Mouse (Mus musculus) hindbrain, embryonic 11.5 days (tissue): ENCODE data around the gene Dhx9. TPM values are rescaled to one million over a fixed set of nuclear protein-coding genes. Genes with fewer than 3 reads are reported as not detected.
A peak's percentile ranks its signal among the peaks of the same experiment; 100 is the strongest.

ENCODE experiments used
- ATAC-seq: fragments of 200-750 bp; cut with Nextera tagmentation; 2 replicates; pipeline ENCODE4 v1.8.0; 2017; ENCODE audit warnings: mild to moderate bottlenecking, moderate TSS enrichment, moderate library complexity; ENCODE audit not compliant: low FRiP score
- DNase-seq: peaks from one replicate; pipeline ENCODE4 v3.0.0-alpha.2; 2015; ENCODE audit warnings: low spot score
- H3K27ac ChIP-seq: fragments of 300-500 bp; sonication (generic); 2 replicates; pipeline ENCODE4 v1.5.1; 2014; ENCODE audit warnings: mild to moderate bottlenecking, low read depth, low read length
- H3K27me3 ChIP-seq: fragments of 300-500 bp; sonication (generic); 2 replicates; pipeline ENCODE4 v1.6.1; 2014; ENCODE audit warnings: mild to moderate bottlenecking, low read length, moderate library complexity, mixed read lengths; ENCODE audit not compliant: control insufficient read depth, insufficient read depth
- H3K36me3 ChIP-seq: fragments of 300-500 bp; sonication (generic); 2 replicates; pipeline ENCODE4 v1.6.1; 2014; ENCODE audit warnings: mild to moderate bottlenecking, low read length, moderate library complexity, mixed read lengths; ENCODE audit not compliant: control insufficient read depth, insufficient read depth
- H3K4me1 ChIP-seq: fragments of 300-500 bp; sonication (generic); replicated peaks from 2 replicates; pipeline ENCODE4 v1.6.1; 2014; ENCODE audit warnings: low read length, mixed read lengths; ENCODE audit not compliant: control insufficient read depth, insufficient read depth
- H3K4me2 ChIP-seq: fragments of 300-500 bp; sonication (generic); replicated peaks from 2 replicates; pipeline ENCODE4 v1.6.1; 2014; ENCODE audit warnings: mild to moderate bottlenecking, low read depth, low read length
- H3K4me3 ChIP-seq: fragments of 300-500 bp; sonication (generic); 2 replicates; pipeline ENCODE4 v1.5.1; 2014; ENCODE audit warnings: low read depth, low read length
- H3K9ac ChIP-seq: fragments of 300-500 bp; sonication (generic); 2 replicates; pipeline ENCODE4 v1.6.1; 2014; ENCODE audit warnings: low read depth, low read length
- H3K9me3 ChIP-seq: fragments of 300-500 bp; sonication (generic); 2 replicates; pipeline ENCODE4 v1.6.1; 2016; ENCODE audit warnings: low read length; ENCODE audit not compliant: control insufficient read depth
- WGBS: fragments of 180-500 bp; shearing (Covaris S2); extraction: QIAGEN DNeasy Blood & Tissue Kit; methylation state at CpG from one replicate; pipeline ENCODE4 v1.1.7; 2014; 5-methylcytosine and 5-hydroxymethylcytosine counted together
- polyA plus RNA-seq: library from polyadenylated mRNA; unstranded; fragments of >200 nt; fragmentation: Nextera tagmentation; extraction: Ambion mirVana; gene quantifications from 2 replicates; pipeline ENCODE4 v1.2.1, GENCODE M21; 2014

Dhx9 gene
- polyA plus RNA-seq, 1 experiment from 2014 or later, result 61.3 TPM

DNA sequence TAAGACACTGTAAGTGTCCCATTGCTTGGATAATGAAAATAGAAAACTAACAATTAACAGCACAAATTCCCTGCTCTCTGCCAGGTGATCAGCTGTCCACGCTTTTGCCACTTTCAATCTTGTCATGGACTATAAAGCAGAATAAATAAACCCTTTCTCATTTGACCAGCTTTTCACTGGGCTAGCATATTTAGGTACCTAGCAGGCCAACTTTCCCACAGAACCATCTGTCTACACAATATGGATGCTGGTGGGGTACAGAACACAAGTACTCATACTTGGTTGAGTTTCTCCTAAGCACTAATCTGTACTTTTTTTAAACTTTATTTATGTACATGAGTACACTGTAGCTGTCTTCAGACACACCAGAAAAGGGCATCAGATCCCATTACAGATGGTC lies 8.2 kb downstream of the Dhx9 start:
- H3K4me2 ChIP-seq, result no peak overlapping the region
- WGBS, result 94% methylated on average over 1 of the region's 1 CpGs
- H3K36me3 ChIP-seq, result peaks cover 11% of the 10 kb centered on the region
- DNase-seq (no peak), ATAC-seq (no peak)
- H3K27me3 ChIP-seq, result no peaks in the 10 kb centered on the region
- H3K4me3 ChIP-seq, result no peak overlapping the region
- H3K4me1 ChIP-seq, result no peaks in the 10 kb centered on the region
- no peak overlapping the region for H3K27ac ChIP-seq
- H3K9ac ChIP-seq, result no peak overlapping the region
- H3K9me3 ChIP-seq, result no peaks in the 10 kb centered on the region

DNA sequence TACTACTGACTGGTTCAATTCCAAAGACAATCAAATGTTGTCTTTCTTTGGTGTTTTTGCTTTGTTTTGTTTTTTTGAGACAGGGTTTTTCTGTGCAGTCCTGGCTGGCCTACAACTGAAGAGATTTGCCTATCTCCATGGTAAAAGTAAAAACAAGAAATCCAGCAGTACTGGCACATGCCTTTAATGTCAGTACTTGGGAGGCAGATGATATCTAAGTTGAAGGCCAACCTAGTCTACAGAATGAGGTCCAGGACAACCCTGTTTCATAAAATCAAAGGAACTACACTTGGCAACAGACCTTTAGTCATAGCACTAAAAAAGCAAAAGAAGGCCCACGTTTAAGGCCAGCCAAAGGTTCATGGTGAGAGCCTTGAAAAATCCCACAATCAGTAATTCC lies 25.7 kb downstream of the Dhx9 start:
- no peaks in the 10 kb centered on the region for H3K27me3 ChIP-seq
- no peak for DNase-seq
- no peaks in the 10 kb centered on the region for H3K4me1 ChIP-seq
- ATAC-seq, result no peak
- WGBS, result 91% methylated on average over 1 of the region's 1 CpGs
- H3K9me3 ChIP-seq, result no peaks in the 10 kb centered on the region
- no peak overlapping the region for H3K4me2 ChIP-seq
- no peak overlapping the region for H3K4me3 ChIP-seq
- peaks cover 13% of the 10 kb centered on the region for H3K36me3 ChIP-seq
- H3K9ac ChIP-seq, result no peak overlapping the region
- no peak overlapping the region for H3K27ac ChIP-seq

DNA sequence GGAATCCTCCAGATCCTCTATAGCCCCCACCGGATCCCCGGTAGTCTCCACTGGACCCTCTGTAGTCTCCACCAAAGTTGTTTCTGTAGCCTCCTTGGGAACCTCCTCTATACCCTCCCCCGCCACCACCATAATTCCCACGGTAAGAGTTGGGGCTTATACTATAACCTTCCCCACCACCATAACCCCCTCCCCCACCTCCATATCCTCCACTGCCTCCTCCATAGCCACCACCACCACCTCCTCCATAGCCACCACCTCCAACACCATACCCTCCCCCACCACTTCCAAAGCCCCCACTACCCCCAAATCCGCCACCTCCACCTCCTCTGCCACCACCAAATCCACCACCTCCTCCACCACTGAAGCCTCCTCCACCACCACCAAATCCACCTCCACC lies 31.3 kb downstream of the Dhx9 start:
- ATAC-seq, result peak; percentile 28; the same call in 1 of the 2 replicates

DNA sequence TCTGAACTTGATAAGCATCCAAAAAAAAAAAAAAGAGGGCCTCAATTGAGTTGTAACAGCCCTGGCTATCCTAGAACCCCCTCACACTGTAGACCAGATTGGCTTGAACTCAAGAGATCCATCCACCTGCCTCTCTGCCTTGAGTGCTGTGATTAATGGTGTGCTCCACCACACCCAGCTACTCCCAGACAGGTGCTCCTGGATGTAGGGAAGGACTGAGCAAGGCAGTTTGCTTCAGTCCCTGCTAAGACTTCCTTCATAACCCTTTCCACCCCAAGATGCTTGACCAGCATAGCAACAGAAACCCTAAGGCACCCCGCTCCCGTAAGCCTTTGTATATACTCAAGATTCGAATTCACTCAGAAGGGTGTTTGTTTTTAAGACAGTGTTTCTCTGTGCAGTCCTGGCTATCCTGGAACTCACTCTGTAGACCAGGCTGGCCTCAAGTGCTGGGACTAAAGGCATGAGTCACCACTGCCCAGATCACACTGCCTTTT lies 34.3 kb downstream of the Dhx9 start:
- Histone ChIP-seq H3K4me1 (no peaks in the 10 kb centered on the region), H3K4me2 (no peak overlapping the region), H3K9ac (no peak overlapping the region), H3K9me3 (no peaks in the 10 kb centered on the region), H3K27ac (no peak overlapping the region), H3K4me3 (no peak overlapping the region), H3K36me3 (peaks cover 5% of the 10 kb centered on the region), H3K27me3 (no peaks in the 10 kb centered on the region)
- 86% methylated on average over 3 of the region's 3 CpGs for WGBS
- ATAC-seq (no peak), DNase-seq (no peak)

More for the DNA sequence above, 31.3 kb downstream of the Dhx9 start:
- DNase-seq, result no peak
- no peak overlapping the region for H3K4me3 ChIP-seq
- no peaks in the 10 kb centered on the region for H3K4me1 ChIP-seq
- no peaks in the 10 kb centered on the region for H3K27me3 ChIP-seq
- peaks cover 10% of the 10 kb centered on the region for H3K36me3 ChIP-seq
- H3K4me2 ChIP-seq, result no peak overlapping the region
- no peaks in the 10 kb centered on the region for H3K9me3 ChIP-seq
- H3K9ac ChIP-seq, result no peak overlapping the region
- WGBS, result 94% methylated on average over 5 of the region's 5 CpGs
- no peak overlapping the region for H3K27ac ChIP-seq

DNA sequence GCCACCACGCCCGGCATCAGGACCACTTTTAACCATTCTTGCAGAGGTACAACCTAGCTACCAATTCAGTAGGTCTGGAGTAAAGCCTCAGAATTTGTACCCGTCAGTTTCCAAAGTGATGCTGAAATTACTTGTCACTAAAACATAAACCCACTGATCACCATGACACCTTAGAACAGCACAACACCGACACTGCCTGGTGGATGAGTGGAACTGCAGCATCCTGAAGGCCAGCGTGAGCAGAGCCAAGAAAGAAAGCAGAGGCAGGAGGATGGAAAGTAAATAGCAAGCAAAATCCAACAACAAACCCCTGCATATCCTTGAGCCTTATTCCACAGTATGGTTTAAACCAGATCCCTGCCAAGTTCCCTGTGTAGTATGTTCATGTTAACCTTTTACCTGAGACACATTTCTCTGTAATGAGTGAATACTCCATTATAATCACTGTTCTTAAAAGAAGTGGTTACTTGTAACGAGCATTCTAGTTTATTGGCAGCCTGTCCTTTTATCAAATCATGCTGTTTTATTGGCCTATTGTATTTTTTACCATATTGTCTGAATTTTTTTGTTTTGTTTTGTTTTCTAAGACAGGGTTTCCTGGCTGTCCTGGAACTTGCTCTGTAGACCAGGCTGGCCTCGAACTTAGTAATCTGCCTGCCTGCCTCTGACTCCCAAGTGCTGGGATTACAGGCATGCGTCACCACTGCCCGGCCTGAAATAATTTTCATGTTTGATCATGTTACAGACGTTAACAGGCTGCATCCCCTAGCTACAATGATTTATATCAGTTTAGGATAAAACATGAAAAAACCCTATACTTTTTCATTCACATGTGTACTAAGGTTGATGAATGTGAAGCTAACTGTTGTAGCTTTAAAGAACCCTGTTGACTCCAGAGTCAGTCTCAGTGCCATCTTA lies 36.0 kb downstream of the Dhx9 start:
- ATAC-seq, result peak; percentile 58; the same call in 1 of the 2 replicates
- no peak overlapping the region for H3K4me2 ChIP-seq

DNA sequence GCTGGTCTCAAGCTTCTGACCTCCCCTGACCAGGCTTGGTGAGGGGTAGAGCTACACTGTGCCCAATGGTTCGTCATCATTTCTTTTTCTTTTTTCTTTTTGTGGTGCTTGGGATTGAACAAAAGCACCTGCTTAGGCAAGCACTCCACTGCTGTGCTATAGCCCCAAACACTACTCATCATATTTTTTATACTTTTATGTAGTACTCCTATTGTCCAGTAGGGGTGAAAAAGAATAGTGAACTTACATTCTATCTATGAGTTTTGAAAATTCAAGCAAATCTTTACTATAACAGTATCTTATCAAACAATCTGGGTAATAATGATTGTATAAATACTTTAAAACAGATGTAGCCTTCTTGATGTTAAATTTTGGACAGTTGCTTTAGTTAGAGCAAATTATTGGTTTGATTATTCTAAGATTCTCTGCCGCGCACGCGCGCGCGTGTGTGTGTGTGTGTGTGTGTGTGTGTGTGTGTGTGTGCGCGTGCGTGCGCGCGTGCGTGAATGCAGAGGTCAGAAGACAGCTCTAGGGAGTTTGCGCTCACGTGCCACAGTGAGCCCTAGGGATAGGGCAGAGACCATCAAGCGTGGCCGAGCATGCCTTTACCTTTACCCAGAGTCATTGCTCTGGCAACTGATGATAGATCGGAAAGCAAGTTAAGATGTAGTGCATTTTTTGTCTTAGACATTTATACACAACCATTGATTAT lies 41.2 kb downstream of the Dhx9 start:
- DNase-seq, result no peak
- H3K36me3 ChIP-seq, result no peaks in the 10 kb centered on the region
- H3K4me2 ChIP-seq, result no peak overlapping the region
- H3K27ac ChIP-seq, result no peak overlapping the region
- no peak for ATAC-seq
- H3K4me3 ChIP-seq, result no peak overlapping the region
- H3K9me3 ChIP-seq, result no peaks in the 10 kb centered on the region
- H3K9ac ChIP-seq, result no peak overlapping the region
- H3K4me1 ChIP-seq, result no peaks in the 10 kb centered on the region
- 94% methylated on average over 20 of the region's 20 CpGs for WGBS
- H3K27me3 ChIP-seq, result no peaks in the 10 kb centered on the region

More for the DNA sequence above, 36.0 kb downstream of the Dhx9 start:
- WGBS, result 76% methylated on average over 10 of the region's 10 CpGs
- Histone ChIP-seq H3K27me3 (no peaks in the 10 kb centered on the region), H3K9ac (no peak overlapping the region), H3K9me3 (no peaks in the 10 kb centered on the region), H3K4me3 (no peak overlapping the region), H3K4me1 (no peaks in the 10 kb centered on the region), H3K36me3 (peaks cover 2% of the 10 kb centered on the region), H3K27ac (no peak overlapping the region)
- DNase-seq, result no peak

DNA sequence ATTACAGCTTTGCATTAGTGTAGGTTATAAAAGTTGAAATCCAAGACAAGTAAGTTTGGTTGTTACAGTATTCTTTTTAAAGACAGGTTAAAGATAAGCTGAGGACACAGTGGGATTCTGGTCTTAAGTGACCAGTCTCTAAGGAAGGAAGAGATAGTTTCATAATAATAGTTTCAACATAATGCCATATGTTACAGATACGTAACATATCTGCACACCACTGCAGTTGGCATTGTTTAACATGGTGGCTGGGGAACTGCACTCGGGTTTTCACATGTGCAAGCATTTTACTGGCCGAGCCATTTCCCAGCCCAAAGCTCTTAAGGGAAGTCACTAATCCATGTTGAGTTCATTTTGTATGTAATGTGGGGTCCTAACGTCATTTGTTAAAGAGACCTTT lies 43.8 kb downstream of the Dhx9 start:
- no peak overlapping the region for H3K4me2 ChIP-seq
- no peak for DNase-seq
- WGBS, result 82% methylated on average over 4 of the region's 4 CpGs

DNA sequence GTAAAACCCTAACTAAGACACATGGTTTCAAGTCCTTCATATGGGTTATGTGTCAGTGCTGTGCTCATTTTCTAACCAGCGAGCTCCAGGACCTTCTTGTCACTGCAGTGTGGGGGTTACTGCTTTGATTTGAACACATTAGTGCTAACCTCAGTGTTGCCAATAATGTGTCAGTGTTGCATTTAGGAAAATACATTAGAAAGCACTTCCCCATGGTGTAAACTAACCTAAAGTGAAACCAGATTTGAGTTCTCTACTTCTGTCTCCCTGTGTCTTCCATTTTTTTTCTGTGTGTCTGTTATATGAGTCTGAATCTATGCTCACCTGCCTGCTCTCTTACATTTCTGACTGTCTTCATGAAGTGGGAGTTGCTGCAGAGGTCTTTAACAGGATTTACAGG lies 44.4 kb downstream of the Dhx9 start:
- Histone ChIP-seq H3K9me3 (no peaks in the 10 kb centered on the region), H3K27ac (no peak overlapping the region), H3K9ac (no peak overlapping the region), H3K27me3 (no peaks in the 10 kb centered on the region), H3K4me3 (no peak overlapping the region), H3K4me2 (no peak overlapping the region), H3K36me3 (no peaks in the 10 kb centered on the region), H3K4me1 (no peaks in the 10 kb centered on the region)
- WGBS, result 92% methylated on average over 1 of the region's 1 CpGs
- no peak for DNase-seq
- ATAC-seq, result no peak

More for the DNA sequence above, 43.8 kb downstream of the Dhx9 start:
- H3K27ac ChIP-seq, result no peak overlapping the region
- no peaks in the 10 kb centered on the region for H3K4me1 ChIP-seq
- no peak for ATAC-seq
- no peak overlapping the region for H3K9ac ChIP-seq
- no peaks in the 10 kb centered on the region for H3K9me3 ChIP-seq
- no peak overlapping the region for H3K4me3 ChIP-seq
- no peaks in the 10 kb centered on the region for H3K36me3 ChIP-seq
- H3K27me3 ChIP-seq, result no peaks in the 10 kb centered on the region
